Mouse (Mus musculus): Measurements from ENCODE around the gene Spag5. TPM values are rescaled to one million over a fixed set of nuclear protein-coding genes. Genes with fewer than 3 reads are reported as not detected.

Gene Spag5
- polyA plus RNA-seq, 1 experiment from 2014 or later: 4.6 TPM

GRCm38 (mm10) chr11:78313662-78314061 lies 12.3 kb downstream of the Spag5 start:
- ATAC-seq: no peak
- H3K9me3 ChIP-seq (ENCODE audit: control insufficient read depth): no peaks in the 10 kb centered on the region
- H3K4me3 ChIP-seq (ENCODE audit: low read depth, low read length): no peak overlapping the region
- H3K4me2 ChIP-seq (replicated peaks; ENCODE audit: low read depth): no peak overlapping the region
- no peaks in the 10 kb centered on the region for H3K4me1 ChIP-seq (replicated peaks; ENCODE audit: control insufficient read depth, insufficient read depth, low read length)
- H3K36me3 ChIP-seq (ENCODE audit: control insufficient read depth, insufficient read depth): peaks cover 41% of the 10 kb centered on the region
- H3K27ac ChIP-seq (ENCODE audit: low read depth, low read length): 0 out of 2 replicates have a peak overlapping the region, but pooled peaks have one; percentile 7
- 97% methylated on average over 2 of the region's 2 CpGs for WGBS
- H3K27me3 ChIP-seq (replicated peaks; ENCODE audit: control insufficient read depth, insufficient read depth, low read length): no peaks in the 10 kb centered on the region
- no peak for TF ChIP-seq CTCF (IDR thresholded peaks at IDR 0.05; ENCODE audit: low read depth)
- no peak overlapping the region for H3K9ac ChIP-seq (ENCODE audit: low read depth, low read length)

- H3K36me3 ChIP-seq (ENCODE audit: control insufficient read depth, insufficient read depth): peaks cover 45% of the 10 kb centered on the region
- ATAC-seq: no peak
- no peak overlapping the region for H3K4me3 ChIP-seq (ENCODE audit: low read depth, low read length)
- WGBS: 96% methylated on average over 2 of the region's 2 CpGs
- no peaks in the 10 kb centered on the region for H3K9me3 ChIP-seq (ENCODE audit: control insufficient read depth)
- TF ChIP-seq CTCF (IDR thresholded peaks at IDR 0.05; ENCODE audit: low read depth): no peak
- no peaks in the 10 kb centered on the region for H3K27me3 ChIP-seq (replicated peaks; ENCODE audit: control insufficient read depth, insufficient read depth, low read length)
- no peak overlapping the region for H3K9ac ChIP-seq (ENCODE audit: low read depth, low read length)
- no peak overlapping the region for H3K27ac ChIP-seq (ENCODE audit: low read depth, low read length)
- no peaks in the 10 kb centered on the region for H3K4me1 ChIP-seq (replicated peaks; ENCODE audit: control insufficient read depth, insufficient read depth, low read length)
- no peak overlapping the region for H3K4me2 ChIP-seq (replicated peaks; ENCODE audit: low read depth)
Observed at GRCm38 (mm10) chr11:78318411-78318810, 17.1 kb downstream of the Spag5 start.

- peaks cover 21% of the 10 kb centered on the region for H3K36me3 ChIP-seq (ENCODE audit: control insufficient read depth, insufficient read depth)
- no peak overlapping the region for H3K9ac ChIP-seq (ENCODE audit: low read depth, low read length)
- no peaks in the 10 kb centered on the region for H3K27me3 ChIP-seq (replicated peaks; ENCODE audit: control insufficient read depth, insufficient read depth, low read length)
- H3K4me3 ChIP-seq (ENCODE audit: low read depth, low read length): no peak overlapping the region
- H3K4me2 ChIP-seq (replicated peaks; ENCODE audit: low read depth): peak overlapping the region; percentile 64
- ATAC-seq: no peak
- no peaks in the 10 kb centered on the region for H3K9me3 ChIP-seq (ENCODE audit: control insufficient read depth)
- WGBS: 46% methylated on average over 2 of the region's 2 CpGs
- no peaks in the 10 kb centered on the region for H3K4me1 ChIP-seq (replicated peaks; ENCODE audit: control insufficient read depth, insufficient read depth, low read length)
- H3K27ac ChIP-seq (ENCODE audit: low read depth, low read length): no peak overlapping the region
- no peak for TF ChIP-seq CTCF (IDR thresholded peaks at IDR 0.05; ENCODE audit: low read depth)
Observed at GRCm38 (mm10) chr11:78322076-78322831, 20.9 kb downstream of the Spag5 start.

- peak within 1 kb of the TSS; percentile 13; the same call in 1 of the 2 replicates for H3K4me3 ChIP-seq (ENCODE audit: low read depth, low read length)
- peak within 1 kb of the TSS; percentile 64 for H3K4me2 ChIP-seq (replicated peaks; ENCODE audit: low read depth)
- TF ChIP-seq CTCF (IDR thresholded peaks at IDR 0.05; ENCODE audit: low read depth): 0 out of 2 replicates have a peak, but pooled peaks have one; percentile 10
- peaks cover 15% of the 10 kb centered on the region for H3K36me3 ChIP-seq (ENCODE audit: control insufficient read depth, insufficient read depth)
- ATAC-seq: peak; percentile 96
- no peak within 1 kb of the TSS for H3K9ac ChIP-seq (ENCODE audit: low read depth, low read length)
- 3% methylated on average over 15 of the region's 15 CpGs for WGBS
- H3K27ac ChIP-seq (ENCODE audit: low read depth, low read length): no peak within 1 kb of the TSS
- H3K9me3 ChIP-seq (ENCODE audit: control insufficient read depth): no peaks in the 10 kb centered on the region
- no peaks in the 10 kb centered on the region for H3K4me1 ChIP-seq (replicated peaks; ENCODE audit: control insufficient read depth, insufficient read depth, low read length)
- H3K27me3 ChIP-seq (replicated peaks; ENCODE audit: control insufficient read depth, insufficient read depth, low read length): no peaks in the 10 kb centered on the region
Observed at GRCm38 (mm10) chr11:78322860-78323259, 21.5 kb downstream of the Spag5 start, which contains the start of gene Aldoc. TSS of gene Aldoc (plus strand) at chr11:78322968.

GRCm38 (mm10) chr11:78324000-78324785 lies 22.9 kb downstream of the Spag5 start:
- Histone ChIP-seq H3K9ac (ENCODE audit: low read depth, low read length) (no peak overlapping the region), H3K9me3 (ENCODE audit: control insufficient read depth) (no peaks in the 10 kb centered on the region), H3K27ac (ENCODE audit: low read depth, low read length) (no peak overlapping the region), H3K36me3 (ENCODE audit: control insufficient read depth, insufficient read depth) (peaks cover 9% of the 10 kb centered on the region), H3K27me3 (replicated peaks; ENCODE audit: control insufficient read depth, insufficient read depth, low read length) (no peaks in the 10 kb centered on the region), H3K4me2 (replicated peaks; ENCODE audit: low read depth) (no peak overlapping the region), H3K4me3 (ENCODE audit: low read depth, low read length) (no peak overlapping the region), H3K4me1 (replicated peaks; ENCODE audit: control insufficient read depth, insufficient read depth, low read length) (no peaks in the 10 kb centered on the region)
- no peak for ATAC-seq
- TF ChIP-seq CTCF (IDR thresholded peaks at IDR 0.05; ENCODE audit: low read depth): no peak
- WGBS: 88% methylated on average over 15 of the region's 15 CpGs

GRCm38 (mm10) chr11:78324965-78325364 lies 23.6 kb downstream of the Spag5 start:
- TF ChIP-seq CTCF (IDR thresholded peaks at IDR 0.05; ENCODE audit: low read depth): no peak
- no peaks in the 10 kb centered on the region for H3K27me3 ChIP-seq (replicated peaks; ENCODE audit: control insufficient read depth, insufficient read depth, low read length)
- no peak overlapping the region for H3K4me3 ChIP-seq (ENCODE audit: low read depth, low read length)
- no peaks in the 10 kb centered on the region for H3K9me3 ChIP-seq (ENCODE audit: control insufficient read depth)
- peaks cover 8% of the 10 kb centered on the region for H3K36me3 ChIP-seq (ENCODE audit: control insufficient read depth, insufficient read depth)
- 94% methylated on average over 12 of the region's 12 CpGs for WGBS
- no peak for ATAC-seq
- no peak overlapping the region for H3K27ac ChIP-seq (ENCODE audit: low read depth, low read length)
- no peak overlapping the region for H3K9ac ChIP-seq (ENCODE audit: low read depth, low read length)
- H3K4me1 ChIP-seq (replicated peaks; ENCODE audit: control insufficient read depth, insufficient read depth, low read length): no peaks in the 10 kb centered on the region
- H3K4me2 ChIP-seq (replicated peaks; ENCODE audit: low read depth): no peak overlapping the region

All from intestine, postnatal 0 days (tissue).